Mouse (Mus musculus) hindbrain, postnatal 0 days (tissue): ENCODE measurements around the gene Gsdme. TPM values are rescaled to one million over a fixed set of nuclear protein-coding genes. Genes with fewer than 3 reads are reported as not detected.
A peak's percentile ranks its signal among the peaks of the same experiment; 100 is the strongest.

Experiments
- ATAC-seq: fragments of 200-750 bp; cut with Nextera tagmentation; 2 replicates; pipeline ENCODE4 v1.8.0; 2017; ENCODE audit warnings: mild to moderate bottlenecking, moderate TSS enrichment, moderate library complexity
- DNase-seq: peaks from one replicate; pipeline ENCODE4 v3.0.0-alpha.2; 2015; ENCODE audit warnings: low spot score
- H3K27ac ChIP-seq: fragments of 300-500 bp; sonication (generic); 2 replicates; pipeline ENCODE4 v1.5.1; 2014; ENCODE audit warnings: mild to moderate bottlenecking
- H3K27me3 ChIP-seq: fragments of 300-500 bp; sonication (generic); 2 replicates; pipeline ENCODE4 v1.6.1; 2014; ENCODE audit warnings: low read length, mixed read lengths; ENCODE audit not compliant: insufficient read depth
- H3K36me3 ChIP-seq: fragments of 300-500 bp; sonication (generic); 2 replicates; pipeline ENCODE4 v1.6.1; 2014; ENCODE audit warnings: low read length, mixed read lengths; ENCODE audit not compliant: insufficient read depth
- H3K4me1 ChIP-seq: fragments of 300-500 bp; sonication (generic); 2 replicates; pipeline ENCODE4 v1.6.1; 2014; ENCODE audit warnings: antibody characterized with exemption, low read length, mixed read lengths; ENCODE audit not compliant: insufficient read depth
- H3K4me2 ChIP-seq: fragments of 300-500 bp; sonication (generic); 2 replicates; pipeline ENCODE4 v1.6.1; 2014; ENCODE audit warnings: low read depth, mild to moderate bottlenecking, low read length, moderate library complexity, mixed read lengths
- H3K4me3 ChIP-seq: fragments of 300-500 bp; sonication (generic); 2 replicates; pipeline ENCODE4 v1.5.1; 2014; ENCODE audit warnings: low read length
- H3K9ac ChIP-seq: fragments of 300-500 bp; sonication (generic); replicated peaks from 2 replicates; pipeline ENCODE4 v1.6.1; 2014; ENCODE audit warnings: mild to moderate bottlenecking, low read length, moderate library complexity, mixed read lengths
- H3K9me3 ChIP-seq: fragments of 300-500 bp; sonication (generic); 2 replicates; pipeline ENCODE4 v1.6.1; 2016; ENCODE audit warnings: low read length, mixed read lengths
- CTCF ChIP-seq: IDR thresholded peaks from 2 replicates; pipeline ENCODE4 v1.5.1; 2016; ENCODE audit warnings: antibody characterized with exemption, control low read depth, low read depth
- WGBS: fragments of 180-500 bp; shearing (Covaris S2); extraction: QIAGEN DNeasy Blood & Tissue Kit; methylation state at CpG from one replicate; pipeline ENCODE4 v1.1.7; 2014; 5-methylcytosine and 5-hydroxymethylcytosine counted together
- polyA plus RNA-seq: library from polyadenylated mRNA; unstranded; fragments of >200 nt; fragmentation: Nextera tagmentation; extraction: Ambion mirVana; gene quantifications from 2 replicates; pipeline ENCODE4 v1.2.1, GENCODE M21; 2015
- total RNA-seq: library from RNA; depleted of rRNA; stranded (reverse); fragments of >200 nt; gene quantifications from 2 replicates; pipeline ENCODE4 v1.2.3, GENCODE M21; 2014; rRNA removed

Gsdme gene
- total RNA-seq (15.4 and 16.9 TPM in 2 replicates), polyA plus RNA-seq (82.0 and 85.9 TPM in 2 replicates)

DNA sequence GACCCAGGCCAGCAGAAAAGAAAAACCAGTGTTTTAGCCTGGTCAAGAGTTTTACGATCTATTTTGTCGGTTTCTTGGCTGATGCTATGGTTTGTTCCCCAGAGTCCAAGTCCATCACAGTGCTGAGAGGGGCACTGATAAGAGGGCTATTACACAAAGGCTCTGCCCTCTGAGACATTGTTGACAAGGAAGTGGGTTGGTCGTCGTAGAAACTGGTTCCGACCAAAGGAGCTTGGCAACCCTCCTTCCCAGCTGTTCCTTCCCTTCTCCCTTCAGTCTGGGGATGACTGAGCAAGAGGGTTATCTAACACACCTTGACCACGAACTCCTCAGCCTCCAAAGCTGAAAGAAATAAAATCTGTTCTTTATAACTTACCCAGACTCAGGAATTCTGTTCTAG is at the start of gene Gsdme:
Gsdme (minus strand) TSS at position 193 of the 400 bp plus-strand sequence.
- Histone ChIP-seq H3K4me2 (no peak within 1 kb of the TSS), H3K9me3 (no peaks in the 10 kb centered on the region), H3K27me3 (no peaks in the 10 kb centered on the region), H3K27ac (no peak within 1 kb of the TSS), H3K36me3 (no peaks in the 10 kb centered on the region), H3K4me3 (no peak within 1 kb of the TSS), H3K4me1 (peaks cover 14% of the 10 kb centered on the region), H3K9ac (no peak within 1 kb of the TSS)
- DNase-seq (no peak), ATAC-seq (no peak)
- WGBS, result 72% methylated on average over 6 of the region's 6 CpGs
- no peak for TF ChIP-seq CTCF

DNA sequence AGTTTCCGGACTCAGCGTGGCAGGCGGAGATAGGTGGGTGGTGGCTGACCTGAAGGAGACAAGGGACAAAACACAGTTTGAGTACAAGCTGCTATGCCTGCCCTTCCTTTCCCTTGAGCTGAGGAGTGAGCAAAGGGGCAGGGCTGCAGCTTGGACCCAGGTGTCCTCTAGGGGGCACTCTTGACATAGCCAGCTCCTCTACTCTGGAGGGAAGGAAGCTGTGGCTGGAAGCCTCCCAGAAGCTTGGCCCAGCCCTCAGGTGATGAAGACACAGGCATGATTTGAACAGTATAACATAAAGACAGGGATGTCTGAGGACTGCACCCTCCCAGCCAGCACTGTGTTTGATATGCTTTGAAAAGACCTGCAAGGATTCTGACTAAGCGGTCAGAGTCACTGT is 49.0 kb upstream of the Gsdme start:
- Histone ChIP-seq H3K36me3 (no peaks in the 10 kb centered on the region), H3K27ac (no peak overlapping the region), H3K4me3 (no peak overlapping the region), H3K4me1 (no peaks in the 10 kb centered on the region), H3K27me3 (no peaks in the 10 kb centered on the region), H3K4me2 (no peak overlapping the region), H3K9ac (no peak overlapping the region), H3K9me3 (no peaks in the 10 kb centered on the region)
- DNase-seq (peak; percentile 85), ATAC-seq (peak; percentile 69)
- TF ChIP-seq CTCF, result peak; percentile 94
- WGBS, result 57% methylated on average over 4 of the region's 4 CpGs

DNA sequence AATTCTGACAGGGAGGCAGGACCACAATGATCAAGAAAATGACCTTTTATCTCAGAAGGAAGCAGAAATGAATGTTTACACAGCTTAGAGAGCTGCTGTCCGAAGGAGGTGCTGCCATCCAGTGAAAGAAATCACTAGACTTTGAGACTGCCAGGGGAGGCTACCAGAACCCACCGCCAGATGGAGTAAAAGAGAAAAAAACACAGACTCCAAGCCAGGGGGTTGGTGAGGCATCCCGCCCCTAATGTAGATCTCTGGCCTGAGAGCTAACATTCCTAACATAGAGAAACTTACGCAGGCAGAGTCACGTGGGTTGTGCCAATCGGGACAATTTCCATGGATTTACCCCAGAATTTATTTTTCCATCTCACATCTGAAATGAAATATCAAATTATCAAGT is 45.4 kb upstream of the Gsdme start:
- no peak overlapping the region for H3K4me2 ChIP-seq
- TF ChIP-seq CTCF, result peak; percentile 79
- H3K4me1 ChIP-seq, result no peaks in the 10 kb centered on the region
- no peaks in the 10 kb centered on the region for H3K36me3 ChIP-seq
- no peak overlapping the region for H3K4me3 ChIP-seq
- DNase-seq (peak; percentile 82), ATAC-seq (0 out of 2 replicates have a peak, but pooled peaks have one; percentile 57)
- H3K27me3 ChIP-seq, result no peaks in the 10 kb centered on the region
- no peak overlapping the region for H3K9ac ChIP-seq
- 33% methylated on average over 6 of the region's 6 CpGs for WGBS
- no peak overlapping the region for H3K27ac ChIP-seq
- H3K9me3 ChIP-seq, result no peaks in the 10 kb centered on the region

DNA sequence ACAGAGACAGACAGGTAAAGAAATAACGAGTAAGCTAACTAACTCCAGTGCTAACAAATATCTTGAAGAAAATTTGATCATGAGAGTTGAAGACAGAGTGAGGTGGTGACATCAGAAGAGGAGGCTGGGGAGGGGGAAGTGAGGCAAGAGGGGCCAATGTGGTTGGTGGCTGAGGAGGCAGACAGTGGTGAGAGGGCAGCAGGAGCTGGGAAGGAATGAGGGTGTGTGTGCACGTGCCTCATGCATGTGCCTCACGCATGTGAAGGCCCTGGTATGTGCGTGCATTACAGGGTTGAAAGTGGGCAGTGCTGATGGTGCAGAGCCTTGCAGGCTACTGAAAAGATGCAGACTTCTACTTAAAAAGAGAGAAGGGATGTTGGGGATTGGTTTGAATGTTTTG is 43.0 kb upstream of the Gsdme start:
- Histone ChIP-seq H3K4me2 (no peak overlapping the region), H3K27me3 (no peaks in the 10 kb centered on the region), H3K36me3 (no peaks in the 10 kb centered on the region), H3K27ac (no peak overlapping the region), H3K9me3 (no peaks in the 10 kb centered on the region), H3K4me1 (no peaks in the 10 kb centered on the region), H3K9ac (no peak overlapping the region), H3K4me3 (no peak overlapping the region)
- DNase-seq (no peak), ATAC-seq (no peak)
- no peak for TF ChIP-seq CTCF
- 82% methylated on average over 4 of the region's 4 CpGs for WGBS

DNA sequence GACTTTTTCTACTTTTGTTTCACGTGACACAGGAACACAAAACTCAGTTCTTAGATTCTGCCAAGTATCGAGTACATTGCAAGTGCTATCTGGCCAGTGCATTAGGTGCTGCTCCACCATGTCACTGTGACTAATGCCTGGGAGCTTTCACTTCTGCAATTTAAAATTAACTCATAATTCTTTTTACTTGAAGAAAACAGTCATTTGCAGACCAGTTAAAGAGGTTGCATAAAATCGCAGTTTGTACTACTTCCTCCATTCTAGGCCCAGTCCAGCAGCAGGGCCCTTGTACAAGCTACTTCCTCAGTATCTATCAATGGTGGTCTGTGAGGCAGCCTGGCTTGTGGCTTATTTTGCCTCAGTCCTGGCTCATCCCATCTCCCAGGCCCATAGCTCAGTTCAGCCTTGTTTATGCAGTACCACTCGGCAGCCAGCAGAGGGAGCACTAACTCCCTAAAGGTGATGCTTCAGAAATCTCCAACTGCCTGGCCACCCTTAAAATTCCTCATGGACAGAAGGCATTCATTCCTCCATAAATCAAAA is 41.4 kb upstream of the Gsdme start:
- no peak overlapping the region for H3K4me3 ChIP-seq
- WGBS, result 62% methylated on average over 4 of the region's 4 CpGs
- 0 out of 2 replicates have a peak, but pooled peaks have one; percentile 45 for ATAC-seq

DNA sequence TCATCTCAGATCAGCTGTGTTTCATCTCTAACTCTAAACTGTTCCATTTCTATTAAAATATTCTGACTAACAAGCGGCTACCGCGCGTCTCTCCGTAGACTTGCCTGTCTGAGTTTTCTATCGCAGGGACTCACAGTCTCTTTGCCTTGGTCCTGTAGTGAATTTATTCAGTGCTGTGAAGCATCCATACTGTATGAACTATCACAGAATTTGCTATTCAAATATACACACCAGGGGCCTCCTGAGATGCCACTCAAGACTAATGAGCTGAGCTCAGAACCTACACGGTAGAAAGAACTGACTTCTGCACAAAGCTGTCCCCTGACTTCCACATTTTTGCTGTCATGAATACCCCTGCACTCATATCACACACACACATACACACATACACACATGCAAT is 37.5 kb upstream of the Gsdme start:
- H3K27me3 ChIP-seq, result no peaks in the 10 kb centered on the region
- TF ChIP-seq CTCF, result no peak
- H3K9ac ChIP-seq, result no peak overlapping the region
- no peak for DNase-seq
- H3K27ac ChIP-seq, result no peak overlapping the region
- no peak overlapping the region for H3K4me3 ChIP-seq
- no peaks in the 10 kb centered on the region for H3K36me3 ChIP-seq
- no peaks in the 10 kb centered on the region for H3K9me3 ChIP-seq
- no peaks in the 10 kb centered on the region for H3K4me1 ChIP-seq
- 51% methylated on average over 7 of the region's 7 CpGs for WGBS
- no peak for ATAC-seq
- no peak overlapping the region for H3K4me2 ChIP-seq

More for the DNA sequence above, 41.4 kb upstream of the Gsdme start:
- H3K4me2 ChIP-seq, result no peak overlapping the region
- no peaks in the 10 kb centered on the region for H3K9me3 ChIP-seq
- TF ChIP-seq CTCF, result peak; percentile 95
- DNase-seq, result peak; percentile 86
- H3K4me1 ChIP-seq, result no peaks in the 10 kb centered on the region
- H3K27me3 ChIP-seq, result no peaks in the 10 kb centered on the region
- H3K9ac ChIP-seq, result no peak overlapping the region
- H3K36me3 ChIP-seq, result no peaks in the 10 kb centered on the region
- no peak overlapping the region for H3K27ac ChIP-seq

DNA sequence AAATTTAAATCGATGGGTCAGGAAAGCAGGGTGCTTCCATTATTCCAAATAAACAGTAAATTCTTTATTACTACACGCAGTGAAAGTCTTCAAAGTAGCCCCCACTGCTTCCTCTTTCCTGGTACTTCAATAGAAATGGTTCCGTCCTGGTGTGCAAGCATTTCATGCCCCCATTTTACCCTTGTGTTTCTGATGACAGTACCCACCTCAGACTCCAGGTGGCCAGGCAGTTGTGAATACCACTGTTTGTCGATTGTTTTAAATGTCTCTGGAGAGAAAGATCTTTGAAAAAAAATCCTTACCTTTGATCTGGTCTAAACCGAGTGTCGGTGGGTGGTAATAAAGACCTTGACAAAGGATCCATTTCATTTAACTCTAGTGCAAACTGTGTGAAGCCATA is 37.0 kb upstream of the Gsdme start:
- DNase-seq (no peak), ATAC-seq (no peak)
- no peak overlapping the region for H3K9ac ChIP-seq
- no peaks in the 10 kb centered on the region for H3K9me3 ChIP-seq
- H3K36me3 ChIP-seq, result no peaks in the 10 kb centered on the region
- H3K27me3 ChIP-seq, result no peaks in the 10 kb centered on the region
- H3K27ac ChIP-seq, result no peak overlapping the region
- TF ChIP-seq CTCF, result peak; percentile 40
- H3K4me2 ChIP-seq, result no peak overlapping the region
- no peaks in the 10 kb centered on the region for H3K4me1 ChIP-seq
- no peak overlapping the region for H3K4me3 ChIP-seq
- WGBS, result 46% methylated on average over 6 of the region's 6 CpGs
